Mouse (Mus musculus) heart, embryonic 16.5 days (tissue): ENCODE results near the gene Orm3. TPM values are rescaled to one million over a fixed set of nuclear protein-coding genes. Genes with fewer than 3 reads are reported as not detected.

Source experiments
- ATAC-seq: fragments of 200-750 bp; cut with Nextera tagmentation; replicated peaks from 2 replicates; pipeline ENCODE4 v1.8.0; 2017; ENCODE audit warnings: moderate number of reproducible peaks; ENCODE audit not compliant: insufficient read depth, low FRiP score; ENCODE audit errors: extremely low read depth
- H3K27ac ChIP-seq: fragments of 300-500 bp; sonication (generic); 2 replicates; pipeline ENCODE4 v1.5.1; 2014; ENCODE audit warnings: mild to moderate bottlenecking, low read length, control low read depth, moderate library complexity
- H3K27me3 ChIP-seq: fragments of 300-500 bp; sonication (generic); 2 replicates; pipeline ENCODE4 v1.6.1; 2014; ENCODE audit warnings: low read length, mixed read lengths; ENCODE audit not compliant: control insufficient read depth, insufficient read depth
- H3K36me3 ChIP-seq: fragments of 300-500 bp; sonication (generic); 2 replicates; pipeline ENCODE4 v1.6.1; 2014; ENCODE audit not compliant: control insufficient read depth, insufficient read depth
- H3K4me1 ChIP-seq: fragments of 300-500 bp; sonication (generic); 2 replicates; pipeline ENCODE4 v1.6.1; 2014; ENCODE audit warnings: low read length, mixed read lengths; ENCODE audit not compliant: control insufficient read depth, insufficient read depth
- H3K4me2 ChIP-seq: fragments of 300-500 bp; sonication (generic); 2 replicates; pipeline ENCODE4 v1.6.1; 2014; ENCODE audit warnings: low read depth, mild to moderate bottlenecking, control low read depth, low read length
- H3K4me3 ChIP-seq: fragments of 300-500 bp; sonication (generic); 2 replicates; pipeline ENCODE4 v1.5.1; 2014; ENCODE audit warnings: mild to moderate bottlenecking, control low read depth, low read length
- H3K9ac ChIP-seq: fragments of 300-500 bp; sonication (generic); 2 replicates; pipeline ENCODE4 v1.6.1; 2014; ENCODE audit warnings: low read length, control low read depth
- H3K9me3 ChIP-seq: fragments of 300-500 bp; sonication (generic); replicated peaks from 2 replicates; pipeline ENCODE4 v1.6.1; 2016; ENCODE audit warnings: low read length; ENCODE audit not compliant: control insufficient read depth
- WGBS: fragments of 180-500 bp; shearing (Covaris S2); extraction: QIAGEN DNeasy Blood & Tissue Kit; methylation state at CpG from one replicate; pipeline ENCODE4 v1.1.7; 2014; 5-methylcytosine and 5-hydroxymethylcytosine counted together
- polyA plus RNA-seq: library from polyadenylated mRNA; unstranded; fragments of >200 nt; fragmentation: Nextera tagmentation; extraction: Ambion mirVana; gene quantifications from 2 replicates; pipeline ENCODE4 v1.2.1, GENCODE M21; 2015

Orm3 gene
- polyA plus RNA-seq, 1 experiment from 2014 or later, result not detected

- Histone ChIP-seq H3K4me1 (no peaks in the 10 kb centered on the region), H3K9ac (no peak overlapping the region), H3K9me3 (no peaks in the 10 kb centered on the region), H3K27me3 (no peaks in the 10 kb centered on the region), H3K4me2 (no peak overlapping the region), H3K36me3 (peaks cover 6% of the 10 kb centered on the region; the same call in 1 of the 2 replicates), H3K4me3 (no peak overlapping the region), H3K27ac (no peak overlapping the region)
- no peak for ATAC-seq
- 67% methylated on average over 7 of the region's 7 CpGs for WGBS
Observed at GRCm38 (mm10) chr4:63377483-63377882, 21.5 kb downstream of the Orm3 start.

- Histone ChIP-seq H3K4me1 (no peaks in the 10 kb centered on the region), H3K27ac (no peak overlapping the region), H3K4me2 (no peak overlapping the region), H3K27me3 (no peaks in the 10 kb centered on the region), H3K9ac (no peak overlapping the region), H3K36me3 (peaks cover 6% of the 10 kb centered on the region; the same call in 1 of the 2 replicates), H3K9me3 (no peaks in the 10 kb centered on the region), H3K4me3 (no peak overlapping the region)
- 74% methylated on average over 4 of the region's 4 CpGs for WGBS
- no peak for ATAC-seq
Observed at GRCm38 (mm10) chr4:63382676-63383369, 26.9 kb downstream of the Orm3 start.

DNA sequence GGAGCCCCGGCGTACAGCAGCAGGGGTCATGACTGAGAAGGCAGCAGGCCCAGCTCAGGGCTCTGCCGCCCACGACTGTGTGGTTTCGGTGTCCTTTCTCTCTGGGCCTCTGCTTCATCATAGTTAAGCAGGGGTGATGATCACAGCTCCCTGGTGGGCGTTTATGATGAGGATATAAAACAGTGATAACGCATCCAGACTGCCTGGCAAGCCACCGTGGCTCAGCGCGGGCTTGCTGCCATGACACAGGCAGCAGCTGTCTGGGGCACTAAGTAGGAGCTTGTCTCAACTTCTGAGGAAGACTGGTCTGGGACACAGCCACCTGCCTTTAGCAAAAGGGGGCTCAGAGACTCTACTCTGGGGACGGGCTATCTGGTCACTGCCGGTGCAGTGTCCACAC is 27.5 kb downstream of the Orm3 start:
- Histone ChIP-seq H3K36me3 (peaks cover 6% of the 10 kb centered on the region; the same call in 1 of the 2 replicates), H3K9me3 (no peaks in the 10 kb centered on the region), H3K27ac (no peak overlapping the region), H3K4me2 (no peak overlapping the region), H3K9ac (no peak overlapping the region), H3K4me1 (no peaks in the 10 kb centered on the region), H3K4me3 (no peak overlapping the region), H3K27me3 (no peaks in the 10 kb centered on the region)
- WGBS, result 78% methylated on average over 12 of the region's 12 CpGs
- ATAC-seq, result no peak

GRCm38 (mm10) chr4:63384262-63384661 is 28.3 kb downstream of the Orm3 start:
- no peak overlapping the region for H3K9ac ChIP-seq
- ATAC-seq, result no peak
- no peak overlapping the region for H3K27ac ChIP-seq
- H3K4me2 ChIP-seq, result no peak overlapping the region
- 89% methylated on average over 4 of the region's 4 CpGs for WGBS
- no peaks in the 10 kb centered on the region for H3K9me3 ChIP-seq
- no peaks in the 10 kb centered on the region for H3K27me3 ChIP-seq
- H3K36me3 ChIP-seq, result peaks cover 6% of the 10 kb centered on the region; the same call in 1 of the 2 replicates
- no peaks in the 10 kb centered on the region for H3K4me1 ChIP-seq
- H3K4me3 ChIP-seq, result no peak overlapping the region

DNA sequence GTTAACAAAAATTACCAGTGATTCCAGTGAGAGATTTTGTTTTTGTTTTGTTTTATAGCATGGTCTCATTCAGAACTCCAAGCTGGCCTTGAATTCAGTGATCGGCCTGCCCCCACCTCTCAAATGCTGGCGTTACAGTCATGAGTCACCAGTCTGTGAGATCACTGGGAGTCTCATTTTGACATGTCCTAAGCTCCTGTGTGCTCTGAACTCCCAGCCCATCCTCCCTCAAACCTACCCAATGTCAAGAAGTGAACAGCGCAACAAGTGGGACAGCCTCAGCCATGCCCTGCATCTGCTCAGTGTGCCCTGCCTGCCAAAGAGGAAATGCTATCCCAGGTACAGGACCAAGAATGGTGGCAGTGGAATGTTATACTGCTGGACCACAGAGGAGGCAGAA is 29.3 kb downstream of the Orm3 start:
- no peak overlapping the region for H3K4me3 ChIP-seq
- H3K27me3 ChIP-seq, result no peaks in the 10 kb centered on the region
- no peak overlapping the region for H3K4me2 ChIP-seq
- 83% methylated on average over 3 of the region's 3 CpGs for WGBS
- no peaks in the 10 kb centered on the region for H3K4me1 ChIP-seq
- no peak overlapping the region for H3K9ac ChIP-seq
- ATAC-seq, result no peak
- H3K36me3 ChIP-seq, result 0 out of 2 replicates have a peak, but pooled peaks cover 4% of the 10 kb centered on the region
- H3K9me3 ChIP-seq, result no peaks in the 10 kb centered on the region
- H3K27ac ChIP-seq, result 0 out of 2 replicates have a peak overlapping the region, but pooled peaks have one; percentile 12

- Histone ChIP-seq H3K36me3 (0 out of 2 replicates have a peak, but pooled peaks cover 4% of the 10 kb centered on the region), H3K9me3 (no peaks in the 10 kb centered on the region), H3K4me1 (no peaks in the 10 kb centered on the region), H3K27ac (no peak overlapping the region; the same call in 1 of the 2 replicates), H3K27me3 (no peaks in the 10 kb centered on the region), H3K4me3 (no peak overlapping the region), H3K4me2 (0 out of 2 replicates have a peak overlapping the region, but pooled peaks have one; percentile 12), H3K9ac (no peak overlapping the region)
- ATAC-seq, result no peak
- 64% methylated on average over 11 of the region's 11 CpGs for WGBS
Observed at GRCm38 (mm10) chr4:63385784-63386183, 29.8 kb downstream of the Orm3 start.

DNA sequence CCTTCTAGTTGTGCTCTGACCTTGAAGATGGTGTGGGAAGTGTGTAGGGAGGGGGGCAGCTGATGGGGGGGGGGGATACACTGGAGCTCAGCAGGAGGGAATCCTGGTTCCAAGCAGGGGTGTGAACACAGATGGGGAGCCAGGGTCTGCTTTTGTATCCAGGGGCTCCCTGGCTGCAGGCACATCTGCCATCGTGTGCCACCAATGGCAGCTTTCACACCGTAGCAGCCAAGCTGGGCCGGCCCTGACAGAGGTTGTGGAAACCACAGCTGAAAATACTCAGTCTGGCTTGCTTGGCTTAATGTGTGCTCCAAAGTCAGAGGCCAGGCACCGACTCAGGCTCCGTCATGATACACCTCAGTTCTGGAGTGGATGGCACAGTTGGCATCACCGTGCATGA is 32.1 kb downstream of the Orm3 start:
- Histone ChIP-seq H3K9ac (no peak overlapping the region), H3K4me1 (peaks cover 6% of the 10 kb centered on the region; the same call in 1 of the 2 replicates), H3K27me3 (no peaks in the 10 kb centered on the region), H3K4me2 (no peak overlapping the region), H3K9me3 (no peaks in the 10 kb centered on the region), H3K36me3 (no peaks in the 10 kb centered on the region), H3K27ac (no peak overlapping the region), H3K4me3 (no peak overlapping the region)
- ATAC-seq, result no peak
- 71% methylated on average over 6 of the region's 6 CpGs for WGBS

DNA sequence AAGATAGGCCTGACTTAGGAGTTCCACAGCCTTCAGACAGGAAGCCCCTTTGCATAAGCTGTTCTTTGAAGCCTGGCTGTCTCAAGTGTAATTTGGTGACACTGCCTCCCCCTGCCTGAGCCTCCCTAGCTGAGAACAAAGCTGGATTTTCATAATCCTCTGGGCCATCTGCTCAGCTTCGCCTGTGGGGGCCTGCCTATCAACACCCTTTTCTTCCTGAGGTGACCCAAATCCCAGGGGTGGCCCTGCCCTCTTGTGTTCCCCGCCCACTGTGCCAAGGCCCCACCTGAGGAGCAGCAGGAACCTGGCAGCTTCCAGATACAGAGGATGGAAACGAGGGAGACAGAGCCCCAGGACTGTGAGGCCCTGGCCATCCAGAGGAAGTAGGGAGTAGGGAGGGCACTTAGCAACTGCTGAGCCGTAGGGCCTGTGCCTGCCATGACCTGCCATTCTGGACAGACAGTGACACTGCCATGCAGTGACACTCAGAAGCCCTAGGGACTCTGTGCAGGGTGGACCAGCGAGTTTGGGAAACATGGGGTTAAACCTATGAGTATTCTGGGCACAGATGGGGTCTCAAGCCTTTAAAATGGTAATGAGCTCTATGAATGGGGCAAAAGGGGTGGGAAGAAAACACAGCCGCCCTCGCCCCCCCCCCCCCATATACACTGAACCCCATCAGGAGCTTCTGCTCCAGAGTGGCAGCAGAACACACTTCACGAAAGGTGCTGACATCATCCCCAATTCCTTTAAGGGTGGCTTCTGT is 33.3 kb downstream of the Orm3 start:
- no peak overlapping the region for H3K4me3 ChIP-seq
- H3K9ac ChIP-seq, result no peak overlapping the region
- no peaks in the 10 kb centered on the region for H3K36me3 ChIP-seq
- no peak for ATAC-seq
- H3K27me3 ChIP-seq, result no peaks in the 10 kb centered on the region
- H3K9me3 ChIP-seq, result no peaks in the 10 kb centered on the region
- WGBS, result 62% methylated on average over 8 of the region's 8 CpGs
- peaks cover 6% of the 10 kb centered on the region; the same call in 1 of the 2 replicates for H3K4me1 ChIP-seq
- H3K27ac ChIP-seq, result no peak overlapping the region
- H3K4me2 ChIP-seq, result no peak overlapping the region
